Mouse (Mus musculus) intestine, embryonic 15.5 days (tissue): ENCODE measurements around the gene Kbtbd13. TPM values are rescaled to one million over a fixed set of nuclear protein-coding genes. Genes with fewer than 3 reads are reported as not detected.

ENCODE experiments used
- ATAC-seq: fragments of 200-750 bp; cut with Nextera tagmentation; 2 replicates; pipeline ENCODE4 v1.8.0; 2017; ENCODE audit warnings: moderate TSS enrichment, moderate library complexity
- H3K27ac ChIP-seq: fragments of 300-500 bp; sonication (generic); 2 replicates; pipeline ENCODE4 v1.5.1; 2015; ENCODE audit warnings: mild to moderate bottlenecking, inconsistent platforms
- H3K27me3 ChIP-seq: fragments of 300-500 bp; sonication (generic); replicated peaks from 2 replicates; pipeline ENCODE4 v1.6.1; 2015; ENCODE audit warnings: inconsistent platforms
- H3K36me3 ChIP-seq: fragments of 300-500 bp; sonication (generic); 2 replicates; pipeline ENCODE4 v1.6.1; 2015; ENCODE audit warnings: inconsistent platforms
- H3K4me1 ChIP-seq: fragments of 300-500 bp; sonication (generic); replicated peaks from 2 replicates; pipeline ENCODE4 v1.6.1; 2015; ENCODE audit warnings: inconsistent platforms
- H3K4me2 ChIP-seq: fragments of 300-500 bp; sonication (generic); replicated peaks from 2 replicates; pipeline ENCODE4 v1.6.1; 2015; ENCODE audit warnings: mild to moderate bottlenecking, inconsistent platforms
- H3K4me3 ChIP-seq: fragments of 300-500 bp; sonication (generic); replicated peaks from 2 replicates; pipeline ENCODE4 v1.5.1; 2015; ENCODE audit warnings: inconsistent platforms
- H3K9ac ChIP-seq: fragments of 300-500 bp; sonication (generic); 2 replicates; pipeline ENCODE4 v1.6.1; 2015; ENCODE audit warnings: inconsistent platforms
- H3K9me3 ChIP-seq: fragments of 300-500 bp; sonication (generic); 2 replicates; pipeline ENCODE4 v1.6.1; 2016; ENCODE audit warnings: inconsistent platforms
- WGBS: fragments of 180-500 bp; shearing (Covaris S2); methylation state at CpG from one replicate; pipeline ENCODE4 v1.1.7; 2015; 5-methylcytosine and 5-hydroxymethylcytosine counted together
- polyA plus RNA-seq: library from polyadenylated mRNA; unstranded; fragments of >200 nt; fragmentation: Nextera tagmentation; extraction: Ambion mirVana; gene quantifications from 2 replicates; pipeline ENCODE4 v1.2.1, GENCODE M21; 2015

Kbtbd13 gene
- 2.5 and 2.6 TPM in 2 replicates for polyA plus RNA-seq

DNA sequence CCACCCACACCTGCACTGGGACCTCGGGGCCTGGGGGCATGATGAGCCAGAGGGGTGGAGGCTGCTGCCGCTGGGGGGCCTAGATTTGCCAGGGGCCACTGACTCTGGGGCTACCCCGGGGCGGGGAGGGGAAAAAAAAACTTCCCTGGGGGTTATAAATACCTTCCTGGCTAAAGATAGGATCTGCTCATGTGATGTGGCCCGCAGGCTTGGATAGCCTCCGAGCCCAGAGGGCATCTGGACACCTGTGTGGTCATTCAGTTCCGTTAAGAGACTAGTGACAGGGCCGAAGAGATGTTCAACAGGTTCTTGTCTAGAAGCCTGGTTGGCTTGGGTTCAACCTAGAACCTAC is at the start of gene Kbtbd13:
Gene Kbtbd13 (minus strand): TSS at position 40 of the 352 bp plus-strand sequence.
- H3K4me3 ChIP-seq: peak within 1 kb of the TSS; percentile 44
- H3K27ac ChIP-seq: no peak within 1 kb of the TSS
- WGBS: 33% methylated on average over 8 of the region's 8 CpGs
- H3K9ac ChIP-seq: peak within 1 kb of the TSS; percentile 35
- H3K36me3 ChIP-seq: no peaks in the 10 kb centered on the region
- ATAC-seq: no peak
- H3K27me3 ChIP-seq: peaks cover 68% of the 10 kb centered on the region
- no peaks in the 10 kb centered on the region for H3K9me3 ChIP-seq
- peaks cover 16% of the 10 kb centered on the region for H3K4me1 ChIP-seq
- peak within 1 kb of the TSS; percentile 76 for H3K4me2 ChIP-seq

DNA sequence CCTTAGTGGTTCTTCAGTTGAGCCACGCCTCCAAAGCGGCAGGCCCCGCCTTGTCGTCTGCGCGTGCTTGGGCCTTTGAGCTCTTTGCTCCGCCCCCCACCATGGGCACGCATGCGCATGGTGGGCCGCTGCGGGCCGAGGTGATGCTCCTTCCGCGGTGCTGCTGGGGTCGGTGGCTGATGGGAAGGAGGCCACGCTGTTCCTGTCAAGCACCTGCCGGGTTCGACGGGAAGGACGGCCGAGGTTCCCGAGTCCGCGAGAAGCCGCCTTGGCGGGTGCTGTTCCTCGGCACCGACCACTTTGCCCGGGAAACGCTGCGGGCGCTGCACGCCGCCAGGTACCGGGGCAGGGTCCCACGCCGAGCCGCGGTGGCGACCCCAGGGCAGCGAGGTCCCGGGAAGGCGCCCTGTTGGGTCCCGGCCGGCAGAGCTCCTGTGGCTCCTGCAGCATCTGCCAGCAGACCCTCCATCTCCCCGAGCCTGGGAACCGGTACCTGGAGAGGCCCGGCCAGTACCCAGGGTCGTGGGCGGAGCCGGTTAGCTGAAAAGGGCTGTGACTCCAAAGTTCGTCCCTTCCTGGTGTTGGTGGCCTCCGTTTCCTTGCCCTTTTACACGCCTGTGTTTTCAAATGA is 44.3 kb upstream of the Kbtbd13 start, which contains the start of gene Mtfmt:
Gene Mtfmt (plus strand): TSS at position 112 of the 631 bp plus-strand sequence.
- Histone ChIP-seq H3K9ac (peak within 1 kb of the TSS; percentile 86), H3K4me1 (0 out of 2 replicates have a peak, but pooled peaks cover 2% of the 10 kb centered on the region), H3K9me3 (no peaks in the 10 kb centered on the region), H3K4me2 (peak within 1 kb of the TSS; percentile 72), H3K27me3 (0 out of 2 replicates have a peak, but pooled peaks cover 2% of the 10 kb centered on the region), H3K36me3 (peaks cover 5% of the 10 kb centered on the region; the same call in 1 of the 2 replicates), H3K4me3 (peak within 1 kb of the TSS; percentile 99), H3K27ac (0 out of 2 replicates have a peak within 1 kb of the TSS, but pooled peaks have one; percentile 40)
- peak; percentile 96 for ATAC-seq
- WGBS: under 1% methylated on average over 54 of the region's 54 CpGs

GRCm38 (mm10) chr9:65435211-65435610 is 43.8 kb upstream of the Kbtbd13 start:
- Histone ChIP-seq H3K4me3 (no peak overlapping the region), H3K36me3 (no peaks in the 10 kb centered on the region), H3K9me3 (no peaks in the 10 kb centered on the region), H3K27ac (no peak overlapping the region), H3K4me1 (0 out of 2 replicates have a peak, but pooled peaks cover 2% of the 10 kb centered on the region), H3K27me3 (0 out of 2 replicates have a peak, but pooled peaks cover 2% of the 10 kb centered on the region), H3K4me2 (no peak overlapping the region), H3K9ac (no peak overlapping the region)
- 0 out of 2 replicates have a peak, but pooled peaks have one; percentile 6 for ATAC-seq
- 74% methylated on average over 4 of the region's 4 CpGs for WGBS

DNA sequence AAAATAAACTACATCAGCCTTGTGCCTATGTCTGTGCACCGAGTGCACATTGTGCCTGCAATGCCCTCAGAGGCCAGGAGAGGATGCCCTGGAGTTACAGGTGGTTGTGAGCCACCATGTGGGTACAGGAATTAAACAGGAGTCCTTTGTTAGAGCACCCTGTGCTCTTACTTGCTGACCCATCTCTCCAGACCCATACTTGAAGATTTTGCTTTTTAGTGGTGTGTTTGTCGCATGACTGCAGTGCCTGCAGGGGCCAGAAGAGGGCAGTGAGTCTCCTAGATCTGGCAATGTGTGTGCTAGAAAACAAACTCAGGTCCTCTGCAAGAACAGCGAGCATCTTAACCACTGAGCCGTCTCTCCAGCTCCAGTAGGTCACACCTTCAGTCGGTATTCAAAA is 42.7 kb upstream of the Kbtbd13 start:
- 0 out of 2 replicates have a peak, but pooled peaks cover 2% of the 10 kb centered on the region for H3K27me3 ChIP-seq
- H3K4me3 ChIP-seq: no peak overlapping the region
- 62% methylated on average over 5 of the region's 5 CpGs for WGBS
- no peak overlapping the region for H3K27ac ChIP-seq
- H3K36me3 ChIP-seq: no peaks in the 10 kb centered on the region
- no peak for ATAC-seq
- no peak overlapping the region for H3K9ac ChIP-seq
- H3K4me1 ChIP-seq: 0 out of 2 replicates have a peak, but pooled peaks cover 2% of the 10 kb centered on the region
- no peak overlapping the region for H3K4me2 ChIP-seq
- no peaks in the 10 kb centered on the region for H3K9me3 ChIP-seq

GRCm38 (mm10) chr9:65432236-65432635 is 40.8 kb upstream of the Kbtbd13 start:
- Histone ChIP-seq H3K4me1 (0 out of 2 replicates have a peak, but pooled peaks cover 2% of the 10 kb centered on the region), H3K27me3 (0 out of 2 replicates have a peak, but pooled peaks cover 2% of the 10 kb centered on the region), H3K9me3 (no peaks in the 10 kb centered on the region), H3K9ac (no peak overlapping the region), H3K36me3 (no peaks in the 10 kb centered on the region), H3K4me2 (no peak overlapping the region), H3K4me3 (no peak overlapping the region), H3K27ac (no peak overlapping the region)
- no peak for ATAC-seq
- 1% methylated on average over 3 of the region's 3 CpGs for WGBS

DNA sequence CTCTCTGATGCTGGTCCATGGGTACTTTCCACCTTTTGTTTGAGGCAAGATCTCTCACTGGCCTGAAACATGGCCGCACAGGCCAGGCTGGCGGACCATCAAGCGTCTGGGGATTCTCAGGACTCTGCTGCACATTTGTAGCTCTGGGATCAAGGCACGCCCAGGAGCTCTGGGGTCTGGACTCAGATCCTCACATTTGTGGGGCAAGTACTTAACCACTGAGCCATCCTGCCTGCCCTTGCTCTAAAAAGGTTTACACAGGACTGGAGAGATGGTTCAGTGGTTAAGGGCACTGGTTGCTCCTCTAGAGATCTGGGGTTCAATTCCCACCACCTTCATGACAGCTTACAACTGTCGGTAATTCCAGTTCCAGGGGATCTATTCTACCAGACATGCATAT is 39.5 kb upstream of the Kbtbd13 start:
- Histone ChIP-seq H3K4me2 (no peak overlapping the region), H3K9ac (no peak overlapping the region), H3K4me3 (no peak overlapping the region), H3K27ac (no peak overlapping the region), H3K4me1 (no peaks in the 10 kb centered on the region), H3K9me3 (no peaks in the 10 kb centered on the region), H3K27me3 (0 out of 2 replicates have a peak, but pooled peaks cover 2% of the 10 kb centered on the region), H3K36me3 (no peaks in the 10 kb centered on the region)
- ATAC-seq: no peak
- WGBS: 92% methylated on average over 5 of the region's 5 CpGs

- Histone ChIP-seq H3K4me1 (no peaks in the 10 kb centered on the region), H3K27ac (no peak overlapping the region), H3K9me3 (no peaks in the 10 kb centered on the region), H3K27me3 (0 out of 2 replicates have a peak, but pooled peaks cover 2% of the 10 kb centered on the region), H3K36me3 (no peaks in the 10 kb centered on the region), H3K9ac (no peak overlapping the region), H3K4me3 (no peak overlapping the region), H3K4me2 (no peak overlapping the region)
- ATAC-seq: no peak
Measured at GRCm38 (mm10) chr9:65430401-65430800, 38.9 kb upstream of the Kbtbd13 start.

DNA sequence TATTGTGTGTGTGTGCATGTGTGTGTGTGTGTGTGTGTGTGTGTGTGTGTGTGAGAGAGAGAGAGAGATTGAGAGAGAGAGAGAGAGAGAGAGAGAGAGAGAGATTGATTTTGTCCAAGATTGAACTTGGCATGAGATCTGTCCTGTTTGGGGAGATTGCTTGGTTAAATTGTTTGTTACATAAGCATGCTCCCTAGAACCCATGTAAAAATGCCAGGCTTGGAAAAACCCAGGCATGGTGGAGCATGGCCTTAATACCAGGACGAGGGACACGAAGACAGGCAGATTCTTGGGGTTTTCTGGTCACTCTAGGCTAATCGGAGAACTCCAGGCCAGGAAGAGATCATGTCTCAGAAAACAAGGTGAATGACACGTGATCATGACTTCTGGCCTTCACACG is 36.6 kb upstream of the Kbtbd13 start:
- Histone ChIP-seq H3K9ac (no peak overlapping the region), H3K4me3 (no peak overlapping the region), H3K4me2 (no peak overlapping the region), H3K4me1 (no peaks in the 10 kb centered on the region), H3K27ac (peak overlapping the region; percentile 38), H3K27me3 (0 out of 2 replicates have a peak, but pooled peaks cover 1% of the 10 kb centered on the region), H3K36me3 (no peaks in the 10 kb centered on the region), H3K9me3 (no peaks in the 10 kb centered on the region)
- 86% methylated on average over 5 of the region's 5 CpGs for WGBS
- ATAC-seq: no peak

DNA sequence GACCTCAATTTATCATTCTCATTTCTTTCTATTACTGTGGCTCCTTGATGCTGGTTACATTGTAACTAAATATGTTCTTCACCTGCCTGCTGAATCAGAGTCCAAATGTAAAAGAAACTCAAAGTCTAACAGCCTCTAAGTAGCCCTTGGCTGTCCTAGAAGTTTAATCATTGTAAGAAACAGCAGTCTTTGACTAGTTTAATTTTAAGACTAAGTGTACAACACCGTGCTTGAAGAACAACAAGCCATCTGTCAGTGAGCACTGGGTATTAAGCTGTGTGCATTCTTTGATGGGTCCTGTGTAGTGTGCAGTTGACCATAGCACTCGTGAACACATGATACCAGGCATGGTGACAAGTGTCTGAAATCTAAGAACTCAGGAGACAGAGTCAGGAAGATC is 36.1 kb upstream of the Kbtbd13 start:
- H3K36me3 ChIP-seq: no peaks in the 10 kb centered on the region
- H3K4me2 ChIP-seq: no peak overlapping the region
- no peak overlapping the region for H3K4me3 ChIP-seq
- peak overlapping the region; percentile 38 for H3K27ac ChIP-seq
- ATAC-seq: peak; percentile 48
- no peak overlapping the region for H3K9ac ChIP-seq
- no peaks in the 10 kb centered on the region for H3K4me1 ChIP-seq
- 66% methylated on average over 2 of the region's 2 CpGs for WGBS
- H3K27me3 ChIP-seq: no peaks in the 10 kb centered on the region
- H3K9me3 ChIP-seq: no peaks in the 10 kb centered on the region

DNA sequence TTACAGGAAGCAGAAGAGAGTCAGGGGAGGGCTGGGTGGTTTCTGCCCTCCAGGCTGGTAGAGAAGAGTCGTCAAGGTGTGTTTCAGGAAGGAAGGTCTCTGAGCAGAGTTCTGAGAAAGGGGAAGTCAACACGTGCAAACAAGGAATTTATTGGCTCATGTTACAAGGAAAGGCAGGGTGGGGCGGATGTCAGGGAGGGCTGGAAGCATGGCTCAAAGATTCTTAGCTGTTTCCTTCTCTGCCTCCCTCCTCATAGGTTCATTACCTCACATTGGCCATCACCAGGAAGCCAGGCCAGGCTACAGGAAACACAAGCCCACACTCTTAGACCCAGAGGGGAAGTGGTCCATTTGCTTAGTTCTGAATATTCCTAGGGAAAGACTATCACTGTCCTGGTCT is 32.9 kb upstream of the Kbtbd13 start:
- no peak overlapping the region for H3K4me3 ChIP-seq
- no peak overlapping the region for H3K9ac ChIP-seq
- ATAC-seq: 0 out of 2 replicates have a peak, but pooled peaks have one; percentile 5
- 29% methylated on average over 3 of the region's 3 CpGs for WGBS
- no peaks in the 10 kb centered on the region for H3K36me3 ChIP-seq
- H3K27me3 ChIP-seq: no peaks in the 10 kb centered on the region
- H3K9me3 ChIP-seq: no peaks in the 10 kb centered on the region
- no peaks in the 10 kb centered on the region for H3K4me1 ChIP-seq
- no peak overlapping the region for H3K4me2 ChIP-seq
- no peak overlapping the region for H3K27ac ChIP-seq

- no peaks in the 10 kb centered on the region for H3K27me3 ChIP-seq
- peak within 1 kb of the TSS; percentile 39; the same call in 1 of the 2 replicates for H3K4me2 ChIP-seq
- peak within 1 kb of the TSS; percentile 64 for H3K27ac ChIP-seq
- H3K9me3 ChIP-seq: no peaks in the 10 kb centered on the region
- 0 out of 2 replicates have a peak within 1 kb of the TSS, but pooled peaks have one; percentile 7 for H3K4me3 ChIP-seq
- 61% methylated on average over 11 of the region's 11 CpGs for WGBS
- H3K36me3 ChIP-seq: no peaks in the 10 kb centered on the region
- H3K9ac ChIP-seq: no peak within 1 kb of the TSS
- ATAC-seq: peak; percentile 77
- H3K4me1 ChIP-seq: no peaks in the 10 kb centered on the region
Measured at GRCm38 (mm10) chr9:65422760-65423501, 31.5 kb upstream of the Kbtbd13 start, which contains the start of gene Slc51b. TSS of gene Slc51b (minus strand) at chr9:65422955.

GRCm38 (mm10) chr9:65419633-65420032 is 28.2 kb upstream of the Kbtbd13 start:
- H3K4me2 ChIP-seq: no peak overlapping the region
- H3K9ac ChIP-seq: no peak overlapping the region
- H3K4me3 ChIP-seq: no peak overlapping the region
- no peak overlapping the region for H3K27ac ChIP-seq
- no peak for ATAC-seq
- H3K4me1 ChIP-seq: no peaks in the 10 kb centered on the region
- H3K27me3 ChIP-seq: no peaks in the 10 kb centered on the region
- H3K9me3 ChIP-seq: no peaks in the 10 kb centered on the region
- H3K36me3 ChIP-seq: no peaks in the 10 kb centered on the region
- 74% methylated on average over 3 of the region's 3 CpGs for WGBS
